Mouse (Mus musculus): ENCODE measurements around the gene Nup133. TPM values are rescaled to one million over a fixed set of nuclear protein-coding genes. Genes with fewer than 3 reads are reported as not detected.
A peak's percentile ranks its signal among the peaks of the same experiment; 100 is the strongest.

Nup133 gene
- polyA plus RNA-seq, 1 experiment: 18.8 TPM

DNA sequence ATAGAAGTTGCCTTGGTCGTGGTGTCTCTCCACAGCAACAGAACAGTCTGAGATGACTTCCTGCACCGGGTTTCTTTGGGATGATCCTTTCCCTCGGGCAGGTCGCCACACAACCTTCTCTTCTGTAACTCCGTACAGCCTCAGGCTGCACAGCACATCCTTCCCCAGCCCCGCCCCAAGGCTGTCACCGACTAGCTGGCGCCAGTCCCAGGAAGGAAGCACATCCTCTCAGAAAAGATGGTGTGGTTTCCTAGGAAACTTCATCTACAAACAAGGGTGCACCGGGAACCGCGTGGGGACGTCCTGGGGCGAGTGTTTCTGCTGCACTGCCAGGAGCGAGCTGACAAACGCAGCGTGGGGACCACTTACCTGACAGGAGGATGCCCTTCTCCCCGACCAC, 9.1 kb upstream of the Nup133 start:
- no peak for TF ChIP-seq POLR2A (IDR thresholded peaks at IDR 0.05; ENCODE audit: borderline replicate concordance, low read depth, low read length)
- no peak for TF ChIP-seq CTCF (IDR thresholded peaks at IDR 0.05; ENCODE audit: low read depth, low read length)
- H3K4me3 ChIP-seq (ENCODE audit: insufficient read depth, low read length): no peak overlapping the region
- no peak overlapping the region for H3K27ac ChIP-seq (ENCODE audit: insufficient read depth, low read depth, low read length)
- no peaks in the 10 kb centered on the region for H3K4me1 ChIP-seq (ENCODE audit: control insufficient read depth, insufficient read depth, low read length)

DNA sequence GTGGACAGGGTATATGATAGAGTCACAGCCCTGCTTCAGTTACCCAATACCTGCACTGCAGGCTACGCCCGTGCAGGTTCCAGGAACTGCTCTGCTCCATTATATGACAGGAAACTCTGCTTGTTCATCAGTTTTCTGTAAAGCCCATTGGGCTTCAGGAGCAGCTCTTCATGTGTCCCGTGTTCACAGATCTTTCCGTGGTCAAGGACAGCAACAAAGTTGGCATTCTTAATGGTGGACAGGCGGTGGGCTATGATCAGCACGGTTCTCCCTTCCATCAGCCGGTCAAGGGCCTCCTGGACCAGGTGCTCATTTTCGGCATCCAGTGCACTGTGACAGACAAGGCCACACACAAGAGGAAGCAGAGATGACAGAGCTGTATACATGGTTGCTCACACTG, 5.2 kb upstream of the Nup133 start:
- Histone ChIP-seq H3K4me1 (ENCODE audit: control insufficient read depth, insufficient read depth, low read length) (no peaks in the 10 kb centered on the region), H3K4me3 (ENCODE audit: insufficient read depth, low read length) (no peak overlapping the region), H3K27ac (ENCODE audit: insufficient read depth, low read depth, low read length) (no peak overlapping the region)
- TF ChIP-seq POLR2A (IDR thresholded peaks at IDR 0.05; ENCODE audit: borderline replicate concordance, low read depth, low read length) (no peak), CTCF (IDR thresholded peaks at IDR 0.05; ENCODE audit: low read depth, low read length) (no peak)

- no peak overlapping the region for H3K27ac ChIP-seq (ENCODE audit: insufficient read depth, low read depth, low read length)
Measured at GRCm38 (mm10) chr8:123953686-123954085, 4.6 kb upstream of the Nup133 start.

DNA sequence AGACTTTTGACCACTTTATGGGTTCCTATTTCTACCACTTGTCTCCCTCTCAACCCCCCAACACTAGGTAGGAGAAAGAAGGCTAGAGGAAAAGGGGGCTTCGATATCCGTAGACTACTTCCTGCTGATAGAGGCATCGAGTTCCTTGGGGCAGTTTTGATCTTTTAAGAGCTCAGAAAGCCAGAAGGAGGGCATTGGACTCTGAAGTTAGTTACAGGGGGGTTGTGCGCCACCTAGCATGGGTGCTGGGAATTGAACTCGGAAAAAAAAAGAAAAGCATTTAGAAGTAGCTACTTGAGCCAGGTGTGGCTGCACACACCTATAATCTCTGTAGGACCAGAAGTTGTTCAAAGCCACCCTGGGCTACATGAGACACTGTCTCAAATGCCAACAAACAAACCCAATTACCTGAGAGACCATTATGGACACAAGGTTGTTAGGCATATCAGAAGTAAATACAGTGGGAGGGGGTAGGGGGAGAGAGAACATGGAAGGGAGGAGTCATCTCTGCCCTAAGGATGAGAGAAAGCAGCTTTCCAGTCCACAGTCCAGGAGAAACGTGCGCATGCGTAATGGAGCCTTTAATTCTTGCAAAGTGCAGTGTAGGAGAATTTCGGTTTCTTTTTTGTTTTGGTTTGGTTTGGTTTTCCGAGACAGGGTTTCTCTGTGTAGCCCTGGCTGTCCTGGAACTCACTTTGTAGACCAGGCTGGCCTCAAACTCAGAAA, 1.2 kb upstream of the Nup133 start:
- H3K27ac ChIP-seq (ENCODE audit: insufficient read depth, low read depth, low read length): 0 out of 2 replicates have a peak overlapping the region, but pooled peaks have one; percentile 54
- H3K4me1 ChIP-seq (ENCODE audit: control insufficient read depth, insufficient read depth, low read length): peaks cover 2% of the 10 kb centered on the region; the same call in 1 of the 2 replicates
- no peak for TF ChIP-seq POLR2A (IDR thresholded peaks at IDR 0.05; ENCODE audit: borderline replicate concordance, low read depth, low read length)
- TF ChIP-seq CTCF (IDR thresholded peaks at IDR 0.05; ENCODE audit: low read depth, low read length): 0 out of 2 replicates have a peak, but pooled peaks have one; percentile 36
- H3K4me3 ChIP-seq (ENCODE audit: insufficient read depth, low read length): peak overlapping the region; percentile 73

More at GRCm38 (mm10) chr8:123953686-123954085, 4.6 kb upstream of the Nup133 start:
- Histone ChIP-seq H3K4me1 (ENCODE audit: control insufficient read depth, insufficient read depth, low read length) (no peaks in the 10 kb centered on the region), H3K4me3 (ENCODE audit: insufficient read depth, low read length) (no peak overlapping the region)
- TF ChIP-seq POLR2A (IDR thresholded peaks at IDR 0.05; ENCODE audit: borderline replicate concordance, low read depth, low read length) (no peak), CTCF (IDR thresholded peaks at IDR 0.05; ENCODE audit: low read depth, low read length) (no peak)

DNA sequence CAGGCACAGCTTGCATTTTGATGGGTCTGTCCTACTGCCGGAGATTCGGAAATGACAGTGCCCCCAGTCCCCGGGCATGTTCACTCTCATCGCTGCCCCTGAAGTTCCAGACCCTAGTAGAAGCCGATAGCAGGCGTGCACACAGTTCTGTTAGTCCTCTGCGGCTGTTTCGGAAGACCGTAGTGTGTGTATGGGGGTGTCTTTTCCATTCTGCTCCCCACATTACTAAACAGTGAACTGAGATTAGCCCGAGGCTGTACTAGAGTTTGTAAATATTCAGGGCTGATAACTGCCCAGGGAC, 571 bp upstream of the Nup133 start:
- H3K4me3 ChIP-seq (ENCODE audit: insufficient read depth, low read length): peak overlapping the region; percentile 73
- TF ChIP-seq POLR2A (IDR thresholded peaks at IDR 0.05; ENCODE audit: borderline replicate concordance, low read depth, low read length) (no peak), CTCF (IDR thresholded peaks at IDR 0.05; ENCODE audit: low read depth, low read length) (no peak)
- peaks cover 2% of the 10 kb centered on the region; the same call in 1 of the 2 replicates for H3K4me1 ChIP-seq (ENCODE audit: control insufficient read depth, insufficient read depth, low read length)
- peak overlapping the region; percentile 54 for H3K27ac ChIP-seq (ENCODE audit: insufficient read depth, low read depth, low read length)

GRCm38 (mm10) chr8:123929026-123929425, 20.0 kb downstream of the Nup133 start:
- Histone ChIP-seq H3K27ac (ENCODE audit: insufficient read depth, low read depth, low read length) (no peak overlapping the region), H3K4me1 (ENCODE audit: control insufficient read depth, insufficient read depth, low read length) (no peaks in the 10 kb centered on the region), H3K4me3 (ENCODE audit: insufficient read depth, low read length) (no peak overlapping the region)
- TF ChIP-seq POLR2A (IDR thresholded peaks at IDR 0.05; ENCODE audit: borderline replicate concordance, low read depth, low read length): no peak
- TF ChIP-seq CTCF (IDR thresholded peaks at IDR 0.05; ENCODE audit: low read depth, low read length): no peak

GRCm38 (mm10) chr8:123925671-123926070, 23.4 kb downstream of the Nup133 start:
- TF ChIP-seq CTCF (IDR thresholded peaks at IDR 0.05; ENCODE audit: low read depth, low read length): no peak
- TF ChIP-seq POLR2A (IDR thresholded peaks at IDR 0.05; ENCODE audit: borderline replicate concordance, low read depth, low read length): no peak
- Histone ChIP-seq H3K27ac (ENCODE audit: insufficient read depth, low read depth, low read length) (no peak overlapping the region), H3K4me1 (ENCODE audit: control insufficient read depth, insufficient read depth, low read length) (no peaks in the 10 kb centered on the region)

DNA sequence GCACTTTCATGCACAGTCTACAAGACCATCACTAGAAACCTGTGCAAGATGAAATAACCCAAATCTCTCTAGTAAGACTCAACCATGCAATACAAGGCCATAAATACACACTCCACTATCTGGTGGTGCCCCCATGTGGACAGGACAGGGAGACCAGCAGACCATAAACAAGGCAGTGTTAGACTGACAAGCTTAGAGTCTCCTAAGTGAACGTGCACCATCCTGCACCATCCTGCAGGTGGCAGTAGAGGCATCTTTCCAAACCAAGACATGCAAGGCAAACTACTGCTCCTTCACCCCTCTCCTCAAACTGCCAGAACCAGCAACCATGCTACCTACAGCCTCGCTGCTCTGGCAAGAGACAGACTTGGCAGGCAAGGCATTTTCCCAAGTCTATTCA, 24.3 kb downstream of the Nup133 start:
- TF ChIP-seq POLR2A (IDR thresholded peaks at IDR 0.05; ENCODE audit: borderline replicate concordance, low read depth, low read length) (no peak), CTCF (IDR thresholded peaks at IDR 0.05; ENCODE audit: low read depth, low read length) (peak; percentile 43)
- H3K4me1 ChIP-seq (ENCODE audit: control insufficient read depth, insufficient read depth, low read length): no peaks in the 10 kb centered on the region
- H3K27ac ChIP-seq (ENCODE audit: insufficient read depth, low read depth, low read length): no peak overlapping the region
- no peak overlapping the region for H3K4me3 ChIP-seq (ENCODE audit: insufficient read depth, low read length)

More at GRCm38 (mm10) chr8:123925671-123926070, 23.4 kb downstream of the Nup133 start:
- no peak overlapping the region for H3K4me3 ChIP-seq (ENCODE audit: insufficient read depth, low read length)

DNA sequence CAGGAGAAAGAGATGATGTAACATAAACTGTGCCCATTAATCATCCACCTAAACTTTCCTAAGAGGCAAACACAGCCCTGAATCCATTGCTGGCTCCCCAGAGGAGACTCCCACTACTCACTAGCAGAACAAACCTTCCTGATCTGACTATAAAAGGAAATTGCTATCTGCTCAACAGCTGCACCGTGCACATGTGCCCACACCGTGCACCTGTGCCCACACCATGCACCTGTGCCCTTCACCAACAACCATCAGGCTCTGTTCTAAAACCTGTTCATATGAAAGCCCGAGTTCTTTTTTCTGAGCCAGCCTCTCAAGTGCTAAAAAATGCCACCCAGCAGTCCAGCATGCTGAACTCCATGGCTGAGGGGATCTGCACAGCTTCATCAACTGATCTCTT, 34.4 kb downstream of the Nup133 start:
- TF ChIP-seq CTCF (IDR thresholded peaks at IDR 0.05; ENCODE audit: low read depth, low read length) (no peak), POLR2A (IDR thresholded peaks at IDR 0.05; ENCODE audit: borderline replicate concordance, low read depth, low read length) (no peak)
- H3K27ac ChIP-seq (ENCODE audit: insufficient read depth, low read depth, low read length): no peak overlapping the region
- no peak overlapping the region for H3K4me3 ChIP-seq (ENCODE audit: insufficient read depth, low read length)
- no peaks in the 10 kb centered on the region for H3K4me1 ChIP-seq (ENCODE audit: control insufficient read depth, insufficient read depth, low read length)

GRCm38 (mm10) chr8:123912265-123912664, 36.8 kb downstream of the Nup133 start:
- no peak for TF ChIP-seq CTCF (IDR thresholded peaks at IDR 0.05; ENCODE audit: low read depth, low read length)
- TF ChIP-seq POLR2A (IDR thresholded peaks at IDR 0.05; ENCODE audit: borderline replicate concordance, low read depth, low read length): no peak
- H3K27ac ChIP-seq (ENCODE audit: insufficient read depth, low read depth, low read length): no peak overlapping the region
- no peaks in the 10 kb centered on the region for H3K4me1 ChIP-seq (ENCODE audit: control insufficient read depth, insufficient read depth, low read length)
- H3K4me3 ChIP-seq (ENCODE audit: insufficient read depth, low read length): no peak overlapping the region

All from bone marrow macrophage, adult 2 months (primary cell).